26 mouse cellular contexts compared by ENCODE assay signal in the genomic region with DNA sequence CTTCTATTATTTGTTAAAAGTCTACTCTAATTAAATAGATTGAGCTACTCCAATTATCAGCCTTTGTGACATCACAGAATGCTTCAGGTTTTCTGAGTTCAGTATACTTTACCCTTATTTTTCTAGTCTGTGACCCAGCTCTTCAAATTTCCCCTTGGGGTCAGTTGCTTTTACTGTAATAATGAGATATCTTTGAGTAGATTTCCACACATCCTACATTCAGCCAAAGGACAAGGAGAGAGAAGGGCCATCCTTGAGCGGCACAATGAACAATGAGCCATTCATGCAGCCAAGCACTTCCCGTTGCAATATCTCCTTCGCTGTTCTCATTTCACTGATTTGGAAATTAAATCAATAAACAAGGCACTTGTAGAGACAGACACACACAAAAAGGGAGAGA.
DNase-seq lines count a peak whose midpoint lies in the region; ATAC-seq lines count a peak whose summit lies in the region.
"Had no signal": no experiment of that assay in that cellular context is flagged by ENCODE, and none has a peak within 500 bp of the region (broad histone marks: within the 10 kb centered on the region; RNA-seq: fewer than 3 reads in every experiment).

No protein-coding gene starts in this region.

- no peak for ATAC-seq in liver, embryonic 15.5 days (ENCODE audit: insufficient read depth)
- ATAC-seq in liver, embryonic 12.5 days = no peak
- ATAC-seq in cerebellum, adult (ENCODE audit: insufficient number of reproducible peaks, low FRiP score, low TSS enrichment) = no peak
- ATAC-seq: forebrain, embryonic 14.5 days; forebrain, postnatal 0 days; hindbrain, embryonic 16.5 days; Patski had no signal

- H3K9ac ChIP-seq in liver, embryonic 15.5 days = no peak overlapping the region
- no peak overlapping the region for H3K9ac ChIP-seq in liver, embryonic 12.5 days
- H3K9ac ChIP-seq: embryonic facial prominence, embryonic 12.5 days; embryonic facial prominence, embryonic 15.5 days; forebrain, postnatal 0 days; hindbrain, embryonic 13.5 days had no signal

- WGBS in liver, embryonic 15.5 days (ENCODE audit: insufficient replicate concordance) = 63% methylated on average over 3 of the region's 3 CpGs
- 62% methylated on average over 3 of the region's 3 CpGs for WGBS in liver, embryonic 12.5 days (ENCODE audit: insufficient replicate concordance)
- 69% methylated on average over 3 of the region's 3 CpGs for WGBS in macrophage (ENCODE audit: missing documents)

- H3K9me3 ChIP-seq in liver, embryonic 15.5 days (replicated peaks) = no peaks in the 10 kb centered on the region
- H3K9me3 ChIP-seq in liver, embryonic 12.5 days (replicated peaks) = no peaks in the 10 kb centered on the region
- H3K9me3 ChIP-seq: embryonic facial prominence, embryonic 12.5 days; embryonic facial prominence, embryonic 15.5 days; hindbrain, embryonic 10.5 days; hindbrain, embryonic 13.5 days had no signal

- H3K4me3 ChIP-seq in liver, embryonic 15.5 days (replicated peaks) = no peak overlapping the region
- no peak overlapping the region for H3K4me3 ChIP-seq in liver, embryonic 12.5 days
- H3K4me3 ChIP-seq in macrophage (ENCODE audit: inconsistent target) = no peak overlapping the region
- H3K4me3 ChIP-seq: embryonic facial prominence, embryonic 12.5 days; embryonic facial prominence, embryonic 15.5 days; gastrocnemius, adult 2 months; hindbrain, embryonic 10.5 days; hindbrain, embryonic 13.5 days had no signal

- H3K4me2 ChIP-seq in liver, embryonic 15.5 days = no peak overlapping the region
- H3K4me2 ChIP-seq in liver, embryonic 12.5 days = no peak overlapping the region
- H3K4me2 ChIP-seq: embryonic facial prominence, embryonic 12.5 days; embryonic facial prominence, embryonic 15.5 days; heart, embryonic 11.5 days; hindbrain, embryonic 13.5 days had no signal

- H3K27me3 ChIP-seq in liver, embryonic 15.5 days = no peaks in the 10 kb centered on the region
- no peaks in the 10 kb centered on the region for H3K27me3 ChIP-seq in liver, embryonic 12.5 days (replicated peaks)
- H3K27me3 ChIP-seq: CH12.LX; embryonic facial prominence, embryonic 12.5 days; embryonic facial prominence, embryonic 15.5 days; hindbrain, embryonic 13.5 days; Patski had no signal

- no peaks in the 10 kb centered on the region for H3K79me2 ChIP-seq in macrophage (ENCODE audit: inconsistent target)

- no peaks in the 10 kb centered on the region for H3K36me3 ChIP-seq in liver, embryonic 15.5 days (replicated peaks)
- no peaks in the 10 kb centered on the region for H3K36me3 ChIP-seq in liver, embryonic 12.5 days
- no peaks in the 10 kb centered on the region for H3K36me3 ChIP-seq in macrophage (ENCODE audit: inconsistent target)
- H3K36me3 ChIP-seq: embryonic facial prominence, embryonic 12.5 days; embryonic facial prominence, embryonic 15.5 days; G1E; hindbrain, embryonic 10.5 days; hindbrain, embryonic 13.5 days had no signal

- peak; percentile 58 for DNase-seq in heart, adult 11 months
- no peak for DNase-seq in heart, postnatal 4 days
- DNase-seq in urinary bladder, postnatal 10 days (ENCODE audit: low spot score) = no peak
- DNase-seq: adrenal gland, postnatal 25 days; B cell, adult 2 months; cerebellum, adult 11 months; cerebellum, adult 2 months; cerebellum, adult 9-11 months; cerebellum, postnatal 25 days; forebrain, postnatal 0 days; gastrocnemius, adult 2 months; gastrocnemius, postnatal 25 days had no signal

- H3K27ac ChIP-seq in liver, embryonic 15.5 days (replicated peaks) = 0 out of 2 replicates have a peak overlapping the region, but pooled peaks have one; percentile 35
- no peak overlapping the region for H3K27ac ChIP-seq in liver, embryonic 12.5 days
- peak overlapping the region; percentile 25; the same call in 1 of the 2 replicates for H3K27ac ChIP-seq in macrophage
- H3K27ac ChIP-seq: embryonic facial prominence, embryonic 12.5 days; embryonic facial prominence, embryonic 15.5 days; gastrocnemius, adult 2 months; hindbrain, embryonic 10.5 days; hindbrain, embryonic 13.5 days had no signal

- 0 out of 2 replicates have a peak, but pooled peaks cover 2% of the 10 kb centered on the region for H3K4me1 ChIP-seq in liver, embryonic 15.5 days (replicated peaks)
- H3K4me1 ChIP-seq in liver, embryonic 12.5 days = no peaks in the 10 kb centered on the region
- H3K4me1 ChIP-seq: embryonic facial prominence, embryonic 15.5 days had no signal
